ENCODE assay signal across 13 mouse cellular contexts in genomic region chr13:111309848-111310692, GRCm38 (mm10). TPM values are rescaled to one million over a fixed set of nuclear protein-coding genes. Genes with fewer than 3 reads are reported as not detected.
DNase-seq lines count a peak whose midpoint lies in the region; ATAC-seq and TF ChIP-seq lines count a peak whose summit lies in the region.
"Had no signal": no experiment of that assay in that cellular context is flagged by ENCODE, and none has a peak within 500 bp of the region (broad histone marks: within the 10 kb centered on the region; RNA-seq: fewer than 3 reads in every experiment).

No protein-coding gene starts in this region.

- intact Hi-C loops in left cerebral cortex, postnatal 14 days (cut with DNase I) = no loop called here
- intact Hi-C loops in heart, adult 2 months (cut with DNase I) = no loop called here

- H3K27me3 ChIP-seq in midbrain, embryonic 11.5 days (ENCODE audit: control insufficient read depth, insufficient read depth, low read length) = no peaks in the 10 kb centered on the region
- no peaks in the 10 kb centered on the region for H3K27me3 ChIP-seq in midbrain, embryonic 10.5 days (ENCODE audit: low read depth, poor library complexity, severe bottlenecking)
- H3K27me3 ChIP-seq in forebrain, postnatal 0 days (ENCODE audit: insufficient read depth, low read length) = no peaks in the 10 kb centered on the region
- no peaks in the 10 kb centered on the region for H3K27me3 ChIP-seq in heart, adult 2 months (ENCODE audit: control insufficient read depth, insufficient read depth, low read length)
- no peaks in the 10 kb centered on the region for H3K27me3 ChIP-seq in liver, embryonic 12.5 days (replicated peaks)
- H3K27me3 ChIP-seq: heart, embryonic 15.5 days; limb, embryonic 12.5 days had no signal

- TF ChIP-seq CTCF in forebrain, postnatal 0 days (IDR thresholded peaks at IDR 0.05; ENCODE audit: low read depth) = no peak
- no peak for TF ChIP-seq CTCF in heart, adult 2 months (IDR thresholded peaks at IDR 0.05)

- no peaks in the 10 kb centered on the region; the same call in 1 of the 2 replicates for H3K9me3 ChIP-seq in midbrain, embryonic 11.5 days (ENCODE audit: control insufficient read depth, low read length)
- 0 out of 2 replicates have a peak, but pooled peaks cover 4% of the 10 kb centered on the region for H3K9me3 ChIP-seq in midbrain, embryonic 10.5 days (replicated peaks)
- H3K9me3 ChIP-seq in forebrain, postnatal 0 days (ENCODE audit: low read length) = peaks cover 4% of the 10 kb centered on the region; the same call in 1 of the 2 replicates
- 0 out of 2 replicates have a peak, but pooled peaks cover 6% of the 10 kb centered on the region for H3K9me3 ChIP-seq in liver, embryonic 12.5 days (replicated peaks)
- H3K9me3 ChIP-seq: G1E; heart, embryonic 15.5 days had no signal

- DNase-seq in midbrain, embryonic 11.5 days (ENCODE audit: low spot score, missing footprints) = peak; percentile 41
- DNase-seq in midbrain, embryonic 10.5 days (ENCODE audit: low spot score) = no peak
- peak; percentile 66 for DNase-seq in forebrain, postnatal 0 days
- peak; percentile 26 to 31 for DNase-seq in left cerebral cortex, postnatal 14 days (ENCODE audit: low spot score in 2 of 2)
- peak; percentile 28 to 29 for DNase-seq in right cerebral cortex, postnatal 36 days (ENCODE audit: low spot score in 2 of 2)
- DNase-seq in heart, adult 2 months = no peak
- DNase-seq in adipocyte (ENCODE audit: low spot score) = no peak
- DNase-seq: spleen, adult 18-20 months had no signal

- 87% methylated on average over 14 of the region's 14 CpGs for WGBS in midbrain, embryonic 11.5 days
- 89% methylated on average over 14 of the region's 14 CpGs for WGBS in midbrain, embryonic 10.5 days
- 43% methylated on average over 14 of the region's 14 CpGs for WGBS in forebrain, postnatal 0 days
- 65% methylated on average over 14 of the region's 14 CpGs for WGBS in heart, adult 2 months
- 70% methylated on average over 14 of the region's 14 CpGs for WGBS in liver, embryonic 12.5 days (ENCODE audit: insufficient replicate concordance)

- TF ChIP-seq EP300 in heart, adult 2 months (IDR thresholded peaks at IDR 0.05; ENCODE audit: insufficient read depth, low read depth, low read length) = no peak

- H3K4me1 ChIP-seq in midbrain, embryonic 11.5 days (ENCODE audit: control insufficient read depth, insufficient read depth, low read length) = no peaks in the 10 kb centered on the region; the same call in 1 of the 2 replicates
- peaks cover 4% of the 10 kb centered on the region; the same call in 1 of the 2 replicates for H3K4me1 ChIP-seq in midbrain, embryonic 10.5 days
- peaks cover 9% of the 10 kb centered on the region; the same call in 1 of the 2 replicates for H3K4me1 ChIP-seq in forebrain, postnatal 0 days (ENCODE audit: insufficient read depth)
- H3K4me1 ChIP-seq in heart, adult 2 months (ENCODE audit: control insufficient read depth, insufficient read depth, low read length) = no peaks in the 10 kb centered on the region
- H3K4me1 ChIP-seq in liver, embryonic 12.5 days = no peaks in the 10 kb centered on the region
- H3K4me1 ChIP-seq: limb, embryonic 12.5 days had no signal

- no peak overlapping the region for H3K9ac ChIP-seq in midbrain, embryonic 11.5 days (ENCODE audit: low read length)
- H3K9ac ChIP-seq in forebrain, postnatal 0 days = no peak overlapping the region
- H3K9ac ChIP-seq in heart, adult 2 months (ENCODE audit: low read depth, low read length) = no peak overlapping the region
- H3K9ac ChIP-seq in liver, embryonic 12.5 days = no peak overlapping the region
- H3K9ac ChIP-seq: heart, embryonic 15.5 days; limb, embryonic 12.5 days had no signal

- no peak for ATAC-seq in midbrain, embryonic 11.5 days (ENCODE audit: low FRiP score)
- peak; percentile 88 for ATAC-seq in forebrain, postnatal 0 days
- no peak for ATAC-seq in liver, embryonic 12.5 days

- no peak overlapping the region for H3K4me2 ChIP-seq in midbrain, embryonic 11.5 days
- H3K4me2 ChIP-seq in forebrain, postnatal 0 days (ENCODE audit: low read depth) = no peak overlapping the region
- H3K4me2 ChIP-seq in liver, embryonic 12.5 days = no peak overlapping the region
- H3K4me2 ChIP-seq: heart, embryonic 15.5 days; limb, embryonic 12.5 days had no signal

- no peaks in the 10 kb centered on the region for H3K36me3 ChIP-seq in midbrain, embryonic 11.5 days (ENCODE audit: control insufficient read depth, insufficient read depth, low read length)
- H3K36me3 ChIP-seq in midbrain, embryonic 10.5 days = no peaks in the 10 kb centered on the region
- H3K36me3 ChIP-seq in forebrain, postnatal 0 days (ENCODE audit: insufficient read depth) = no peaks in the 10 kb centered on the region
- no peaks in the 10 kb centered on the region for H3K36me3 ChIP-seq in heart, adult 2 months (ENCODE audit: control insufficient read depth, insufficient read depth, low read length)
- H3K36me3 ChIP-seq in liver, embryonic 12.5 days = no peaks in the 10 kb centered on the region
- H3K36me3 ChIP-seq: G1E; heart, embryonic 15.5 days; limb, embryonic 12.5 days had no signal

- H3K27ac ChIP-seq in midbrain, embryonic 11.5 days (ENCODE audit: low read depth, low read length) = no peak overlapping the region
- H3K27ac ChIP-seq in midbrain, embryonic 10.5 days (replicated peaks) = no peak overlapping the region
- H3K27ac ChIP-seq in forebrain, postnatal 0 days (ENCODE audit: low read depth, low read length) = peak overlapping the region; percentile 70
- H3K27ac ChIP-seq in heart, adult 2 months = no peak overlapping the region
- H3K27ac ChIP-seq in liver, embryonic 12.5 days = no peak overlapping the region
- H3K27ac ChIP-seq: heart, embryonic 15.5 days; limb, embryonic 12.5 days had no signal

- no peak for TF ChIP-seq POLR2A in heart, adult 2 months (IDR thresholded peaks at IDR 0.05; ENCODE audit: insufficient read depth, low read depth, low read length)

- H3K4me3 ChIP-seq in midbrain, embryonic 11.5 days (ENCODE audit: low read depth, low read length) = no peak overlapping the region
- H3K4me3 ChIP-seq in midbrain, embryonic 10.5 days = no peak overlapping the region
- no peak overlapping the region for H3K4me3 ChIP-seq in forebrain, postnatal 0 days (ENCODE audit: low read depth, low read length)
- H3K4me3 ChIP-seq in heart, adult 2 months = no peak overlapping the region
- H3K4me3 ChIP-seq in liver, embryonic 12.5 days = no peak overlapping the region
- H3K4me3 ChIP-seq: heart, embryonic 15.5 days; limb, embryonic 12.5 days had no signal

- H3K79me2 ChIP-seq in heart, adult 2 months (replicated peaks; ENCODE audit: control insufficient read depth, insufficient read depth, low read length) = no peaks in the 10 kb centered on the region

RNA-seq across cellular contexts. Expression of gene Actbl2, which starts 55.3 kb away (rescaled TPM):
- polyA plus RNA-seq in midbrain, embryonic 11.5 days (2014; fragmentation: Nextera tagmentation; extraction: Ambion mirVana) = not detected in 2 replicates
- polyA plus RNA-seq in midbrain, embryonic 10.5 days (2016; fragmentation: Nextera tagmentation; extraction: Ambion mirVana) = 0.05 TPM in 1 of 2 replicates, not detected in the other
- total RNA-seq in forebrain, postnatal 0 days (2014; rRNA removed) = 0.08 TPM in 1 of 2 replicates, not detected in the other
- not detected in 2 replicates for polyA plus RNA-seq in forebrain, postnatal 0 days (2015; fragmentation: Nextera tagmentation; extraction: Ambion mirVana)
- not detected for total RNA-seq in left cerebral cortex, postnatal 14 days (2021)
- not detected for total RNA-seq in heart, adult 2 months (2021)
- polyA plus RNA-seq in heart, adult 2 months (2012; rRNA removed) = not detected in 2 replicates
- polyA plus RNA-seq in liver, embryonic 12.5 days (2016; fragmentation: Nextera tagmentation; extraction: Ambion mirVana) = not detected in 2 replicates
- total RNA-seq: megakaryocyte, adult 5-6 weeks had no signal
- polyA plus RNA-seq: G1E; heart, embryonic 15.5 days; limb, embryonic 12.5 days had no signal

Comparison
In these comparisons a context has a peak if more than half of its experiments do, and no peak if none do; other contexts are left out.
1. DNase-seq: peak in midbrain, embryonic 11.5 days (single experiment), forebrain, postnatal 0 days (single experiment), left cerebral cortex, postnatal 14 days (2 of 2) and right cerebral cortex, postnatal 36 days (2 of 2); none in midbrain, embryonic 10.5 days (single experiment), heart, adult 2 months (0 of 2) and adipocyte (single experiment).